Mouse (Mus musculus): ENCODE data around the gene AI464131.

- TF ChIP-seq POLR2A (IDR thresholded peaks at IDR 0.05; ENCODE audit: extremely low read depth, insufficient read depth, low read length) (no peak), CTCF (IDR thresholded peaks at IDR 0.05; ENCODE audit: extremely low read depth, insufficient read depth, low read length) (no peak)
These were observed 7.0 kb downstream of the AI464131 start for GRCm38 (mm10) chr4:41495850-41496249.

All from cortical plate, adult 2 months (tissue).